Mouse (Mus musculus) erythroblast, adult 5-6 weeks (primary cell): ENCODE results near the gene Ccdc107. TPM values are rescaled to one million over a fixed set of nuclear protein-coding genes. Genes with fewer than 3 reads are reported as not detected.
A peak's percentile ranks its signal among the peaks of the same experiment; 100 is the strongest.

Experiments used
- ATAC-seq: replicated peaks from 2 replicates; pipeline ENCODE4 v1.8.0; 2016; ENCODE audit warnings: moderate number of reproducible peaks, mild to moderate bottlenecking, moderate TSS enrichment, inconsistent platforms; ENCODE audit not compliant: poor library complexity, low FRiP score, severe bottlenecking
- total RNA-seq, 2 experiments: library from RNA; stranded (forward) in 1 of 2; stranded (reverse) in 1 of 2; fragments of 150-400 nt in 1 of 2; fragments of 200-764, 138-1000 nt in 1 of 2; gene quantifications; 2 replicates each; pipeline versions ENCODE4 v1.2.3 to v1.2.4; 2015 to 2017; ENCODE audit warnings: low replicate concordance in 2 of 2

The Ccdc107 gene
- 4.6 and 17.1 TPM in 2 replicates for total RNA-seq (2015; ENCODE audit: low replicate concordance)
- 5.2 and 36.1 TPM in 2 replicates for total RNA-seq (2017; ENCODE audit: low replicate concordance)

DNA sequence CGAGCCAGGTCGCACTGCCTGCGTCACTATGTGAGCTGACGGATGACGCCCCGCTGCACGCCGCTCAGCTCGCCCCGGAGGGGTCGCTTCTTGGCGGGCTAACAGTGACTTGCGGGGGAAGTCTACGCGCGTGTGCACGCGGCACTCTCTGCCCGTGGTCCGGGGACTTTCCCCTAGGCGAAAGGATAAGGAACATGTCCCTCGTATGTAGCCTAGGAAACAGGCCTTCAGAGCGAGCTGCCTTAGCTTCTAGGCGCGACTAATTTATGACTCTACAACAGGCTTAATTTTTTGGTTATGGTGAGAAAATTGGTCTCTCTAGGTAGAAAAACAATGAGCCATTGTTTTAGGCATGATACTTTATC, at the start of gene Ccdc107:
Gene Ccdc107, plus strand, starts transcription at position 80 of the 365 bp plus-strand sequence.
- ATAC-seq = peak; percentile 89

DNA sequence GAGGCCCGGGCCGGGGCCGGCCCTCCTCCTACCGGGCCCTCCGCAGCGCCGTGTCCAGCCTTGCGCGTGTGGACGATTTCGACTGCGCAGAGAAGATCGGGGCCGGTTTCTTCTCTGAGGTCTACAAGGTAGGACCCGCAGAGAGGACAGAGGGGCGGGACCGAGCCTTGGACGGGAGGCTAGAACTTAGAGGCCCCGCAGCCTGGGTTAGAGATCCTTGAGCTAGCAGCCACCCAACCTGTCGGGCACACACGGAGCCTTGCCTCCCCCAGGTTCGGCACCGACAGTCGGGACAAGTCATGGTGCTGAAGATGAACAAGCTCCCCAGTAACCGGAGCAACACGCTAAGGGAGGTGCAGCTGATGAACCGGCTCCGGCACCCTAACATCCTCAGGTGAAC, 49.2 kb upstream of the Ccdc107 start:
- no peak for ATAC-seq

DNA sequence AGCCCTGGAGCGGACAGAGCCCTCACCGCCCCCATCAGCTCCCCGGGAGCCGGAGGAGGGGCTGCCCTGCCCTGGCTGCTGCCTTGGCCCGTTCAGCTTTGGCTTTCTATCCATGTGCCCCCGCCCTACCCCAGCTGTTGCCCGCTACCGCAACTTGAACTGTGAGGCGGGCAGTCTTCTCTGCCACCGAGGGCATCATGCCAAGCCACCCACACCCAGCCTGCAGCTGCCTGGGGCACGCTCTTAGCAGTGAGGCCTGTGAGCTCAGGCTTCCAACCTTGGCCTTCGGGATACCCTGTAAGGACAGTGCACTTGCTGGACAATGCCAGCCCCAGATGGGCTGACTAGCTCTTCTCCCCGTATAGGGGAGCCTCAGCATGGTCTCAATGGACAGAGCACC, 45.4 kb upstream of the Ccdc107 start:
- ATAC-seq = no peak

DNA sequence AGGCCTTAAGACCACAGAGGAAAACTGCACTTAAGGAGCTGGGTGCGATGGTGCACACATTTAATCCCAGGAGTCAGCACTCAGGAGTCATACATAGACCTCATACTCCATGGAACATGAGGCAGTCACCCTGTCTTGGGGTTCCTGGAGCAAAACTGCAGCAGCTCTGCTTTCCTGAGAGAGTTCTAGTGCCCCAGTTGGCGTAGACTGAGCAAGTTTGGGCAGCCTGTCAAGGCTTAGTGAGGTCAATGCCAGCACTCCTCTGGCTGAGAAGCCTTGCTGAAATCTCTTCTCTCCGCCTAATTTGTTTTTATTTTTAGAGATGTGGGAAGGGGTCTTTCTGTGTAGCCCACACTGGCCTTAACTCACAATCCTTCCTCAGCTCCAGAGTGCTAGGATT, 44.1 kb upstream of the Ccdc107 start:
- ATAC-seq = no peak

- no peak for ATAC-seq
Measured at GRCm38 (mm10) chr4:43452315-43452714, 40.4 kb upstream of the Ccdc107 start.

DNA sequence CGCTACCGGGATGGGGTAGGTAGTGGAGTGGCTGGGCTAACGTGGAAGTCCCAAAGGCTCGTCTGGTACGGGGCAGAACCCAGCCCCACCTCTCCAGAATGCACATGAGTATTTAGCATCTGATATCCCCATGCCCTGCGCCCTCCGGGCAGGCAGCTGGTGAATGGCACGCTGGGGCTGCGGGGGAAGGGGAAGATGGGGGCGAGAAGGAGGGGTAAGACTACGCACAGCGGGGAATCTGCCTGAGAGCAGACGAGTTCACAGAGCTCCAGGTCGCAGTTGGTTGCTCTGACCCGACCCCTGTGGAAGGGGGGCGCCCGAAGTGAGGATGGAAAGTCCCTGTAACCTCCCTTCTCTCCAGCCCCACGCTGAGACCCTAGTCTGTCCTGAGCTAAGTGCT, 39.3 kb upstream of the Ccdc107 start:
- ATAC-seq = no peak

GRCm38 (mm10) chr4:43454041-43454836, 38.5 kb upstream of the Ccdc107 start, which contains the start of gene Cd72:
TSS of gene Cd72 (minus strand) at chr4:43454628.
- ATAC-seq = no peak

DNA sequence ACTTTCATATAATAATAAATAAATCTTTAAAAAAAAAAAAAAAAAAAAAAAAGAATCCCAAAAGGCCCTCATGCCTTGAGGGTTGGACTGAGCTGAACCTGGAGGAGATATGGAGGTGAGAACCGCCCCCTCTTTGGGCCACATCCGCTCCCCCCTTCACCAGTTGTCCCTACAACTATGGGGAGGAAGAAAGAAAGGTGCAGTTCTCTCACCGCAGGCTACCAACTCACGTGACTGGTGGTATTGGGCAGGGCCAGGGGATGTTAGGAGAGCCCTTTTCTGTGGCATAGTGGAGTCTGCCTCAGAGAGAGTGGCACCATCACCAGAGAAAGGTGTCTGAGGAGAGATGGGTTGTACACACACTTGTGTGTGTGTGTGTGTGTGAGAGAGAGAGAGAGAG, 36.2 kb upstream of the Ccdc107 start:
- no peak for ATAC-seq

DNA sequence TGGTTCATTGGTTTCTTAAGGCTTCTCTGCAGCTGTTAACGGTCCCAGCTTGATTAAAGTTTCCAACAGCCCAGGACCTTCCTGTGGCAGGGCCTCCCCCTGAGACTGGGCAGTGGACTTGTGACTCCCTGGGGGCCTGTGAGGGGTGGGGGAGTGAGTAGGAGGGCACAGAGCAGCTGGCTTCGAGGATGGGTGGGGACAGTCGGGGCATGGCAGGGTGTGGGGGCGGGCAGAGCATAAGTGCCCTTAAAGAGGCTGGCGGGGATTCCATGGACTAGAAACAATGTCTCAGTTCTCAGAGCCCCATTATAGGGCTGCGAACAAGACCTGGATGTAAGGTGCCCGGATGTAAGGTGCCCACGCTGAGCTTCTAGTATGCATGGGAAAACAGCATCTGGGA, 35.6 kb upstream of the Ccdc107 start:
- no peak for ATAC-seq

GRCm38 (mm10) chr4:43463102-43463501, 29.6 kb upstream of the Ccdc107 start:
- no peak for ATAC-seq

GRCm38 (mm10) chr4:43465935-43466334, 26.8 kb upstream of the Ccdc107 start:
- no peak for ATAC-seq

- ATAC-seq = no peak
Measured at GRCm38 (mm10) chr4:43466872-43467271, 25.8 kb upstream of the Ccdc107 start.

- ATAC-seq = no peak
Measured at GRCm38 (mm10) chr4:43470301-43470700, 22.4 kb upstream of the Ccdc107 start.

DNA sequence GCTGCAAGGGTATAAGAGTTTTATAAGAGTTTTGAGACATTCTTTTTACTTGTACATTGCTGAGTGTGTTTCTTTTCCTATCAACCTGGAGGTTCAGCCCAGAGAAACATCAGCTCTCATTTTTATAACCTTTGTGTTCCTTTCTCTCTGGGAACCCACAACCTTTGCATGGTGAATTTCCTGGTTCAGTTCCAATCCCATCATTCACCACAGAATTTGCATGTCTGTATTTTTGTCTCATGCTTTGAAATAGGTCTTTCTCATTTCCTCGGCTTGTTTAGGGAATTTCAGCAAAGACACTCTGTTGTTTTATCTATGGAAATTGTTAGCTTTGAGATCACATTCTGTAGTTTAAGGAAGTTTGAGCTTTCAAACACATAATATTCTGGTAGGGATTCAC, 19.1 kb upstream of the Ccdc107 start:
- ATAC-seq = no peak

DNA sequence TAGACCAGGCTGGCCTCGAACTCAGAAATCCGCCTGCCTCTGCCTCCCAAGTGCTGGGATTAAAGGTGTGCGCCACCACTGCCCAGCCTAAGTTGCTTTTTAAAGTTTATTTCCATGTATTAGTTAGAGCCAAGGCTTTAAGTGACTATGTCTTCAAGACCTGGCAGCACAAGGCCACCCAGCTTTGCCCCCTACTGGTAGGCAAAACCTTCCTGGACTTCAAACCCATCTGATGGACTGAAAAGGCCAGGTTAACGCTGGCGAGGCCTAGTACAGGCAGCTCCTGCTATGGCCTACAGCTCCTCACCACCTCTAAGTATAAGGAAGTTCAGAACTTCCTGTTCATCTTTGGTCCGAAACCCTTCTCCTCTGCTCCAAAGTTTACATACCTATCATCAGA, 16.1 kb upstream of the Ccdc107 start:
- ATAC-seq = no peak

GRCm38 (mm10) chr4:43477857-43478533, 14.7 kb upstream of the Ccdc107 start:
- peak; percentile 98 for ATAC-seq

DNA sequence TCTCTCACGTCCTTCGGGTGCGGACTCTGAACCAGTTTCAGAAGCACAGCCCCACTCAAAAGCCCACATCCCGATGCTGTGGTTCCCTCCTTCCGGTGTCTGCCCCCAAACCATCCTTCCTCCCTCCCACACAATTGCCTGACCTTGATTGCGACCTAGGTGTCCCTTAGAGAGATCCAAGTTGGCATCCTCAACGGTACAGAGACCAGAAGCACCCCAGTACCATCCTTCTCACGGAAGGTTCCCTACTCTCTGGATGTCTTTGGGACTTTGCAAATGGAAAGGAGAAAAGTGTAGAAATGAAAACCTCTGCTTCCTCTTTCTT, 14.2 kb upstream of the Ccdc107 start:
- ATAC-seq = peak; percentile 44

DNA sequence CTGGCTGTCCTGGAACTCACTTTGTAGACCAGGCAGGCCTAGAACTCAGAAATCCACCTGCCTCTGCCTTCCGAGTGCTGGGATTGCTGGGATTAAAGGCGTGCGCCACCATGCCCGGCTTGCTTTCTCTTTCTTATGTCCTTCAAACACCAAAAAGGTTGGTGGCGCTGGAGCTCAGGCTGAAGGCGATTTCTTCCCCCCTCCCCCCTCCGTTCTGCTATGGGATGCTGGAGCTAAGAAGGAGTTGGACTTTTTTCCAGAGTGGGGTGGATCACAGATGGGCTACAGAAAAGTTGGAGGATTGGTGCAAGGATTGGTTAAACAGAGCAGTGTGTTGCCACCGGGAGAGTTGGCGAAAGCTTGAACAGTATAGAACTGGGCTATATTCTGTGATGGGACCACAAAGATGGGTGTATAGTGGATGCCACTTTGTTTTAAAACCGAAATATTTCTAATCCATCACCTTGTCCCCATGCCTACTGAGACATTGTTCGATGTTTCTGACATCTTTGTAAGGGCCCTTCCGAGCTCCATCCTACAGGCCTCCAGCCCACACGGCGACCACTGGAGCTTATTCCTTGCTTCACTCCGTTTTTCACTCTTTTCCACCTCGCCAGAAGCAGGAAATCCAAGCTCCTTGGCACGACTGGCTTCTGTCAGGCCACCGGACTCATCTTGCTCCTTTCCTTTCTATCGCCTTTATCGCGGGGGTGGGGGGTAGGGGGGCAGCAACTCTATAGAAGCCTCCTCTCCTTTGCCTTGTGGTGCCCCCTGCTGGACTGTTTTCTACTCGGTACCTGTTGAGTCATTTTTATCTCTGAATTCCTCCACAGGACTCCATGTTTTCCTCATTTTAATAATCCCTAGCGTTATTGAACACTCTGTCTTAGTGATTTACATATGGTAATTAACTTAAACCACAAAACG, 13.5 kb upstream of the Ccdc107 start:
- no peak for ATAC-seq

GRCm38 (mm10) chr4:43480985-43481384, 11.7 kb upstream of the Ccdc107 start:
- no peak for ATAC-seq

DNA sequence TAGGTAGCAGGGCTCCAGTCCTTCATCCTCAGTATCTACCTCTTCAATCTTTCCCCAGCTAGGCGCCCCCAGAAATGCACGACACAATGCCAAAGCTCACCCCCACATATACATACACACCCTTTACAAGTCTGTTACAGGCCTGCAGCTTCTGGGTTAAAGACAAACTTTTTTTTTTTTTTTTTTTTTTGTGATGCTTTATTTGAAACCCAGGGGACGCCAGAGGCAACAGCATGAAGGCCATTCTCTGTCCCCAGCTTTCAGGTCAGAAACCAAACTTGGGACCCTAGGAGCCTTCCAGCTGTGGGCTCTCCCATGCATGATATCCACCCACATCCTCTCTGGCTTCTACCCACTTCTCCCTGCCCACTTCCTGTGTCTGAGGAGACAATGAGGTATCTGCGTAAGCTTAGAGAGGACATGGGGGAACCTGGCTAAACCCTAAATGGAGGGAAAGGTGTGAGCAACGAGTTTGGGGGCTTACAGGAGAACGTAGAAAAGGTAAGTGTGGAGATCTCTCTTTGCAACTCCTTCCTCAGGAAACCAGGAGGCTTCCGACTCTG, 10.7 kb upstream of the Ccdc107 start:
- ATAC-seq = no peak
